Mouse (Mus musculus) embryonic facial prominence, embryonic 11.5 days (tissue): ENCODE measurements around the gene Tmem60. TPM values are rescaled to one million over a fixed set of nuclear protein-coding genes. Genes with fewer than 3 reads are reported as not detected.
A peak's percentile ranks its signal among the peaks of the same experiment; 100 is the strongest.

Experiments
- ATAC-seq: fragments of 200-750 bp; cut with Nextera tagmentation; replicated peaks from 2 replicates; pipeline ENCODE4 v1.8.0; 2017; ENCODE audit warnings: low read depth; ENCODE audit not compliant: insufficient number of reproducible peaks, low FRiP score, low TSS enrichment
- DNase-seq: peaks from one replicate; pipeline ENCODE4 v3.0.0-alpha.2; 2015; ENCODE audit warnings: low spot score
- H3K27ac ChIP-seq: fragments of 300-500 bp; sonication (generic); replicated peaks from 2 replicates; pipeline ENCODE4 v1.5.1; 2014; ENCODE audit warnings: mild to moderate bottlenecking, low read depth, low read length, control low read depth
- H3K27me3 ChIP-seq: fragments of 300-500 bp; sonication (generic); 2 replicates; pipeline ENCODE4 v1.6.1; 2014; ENCODE audit warnings: mild to moderate bottlenecking, low read length, moderate library complexity, mixed read lengths; ENCODE audit not compliant: control insufficient read depth, insufficient read depth
- H3K36me3 ChIP-seq: fragments of 300-500 bp; sonication (generic); replicated peaks from 2 replicates; pipeline ENCODE4 v1.6.1; 2014; ENCODE audit warnings: low read depth, mild to moderate bottlenecking, low read length, moderate library complexity, mixed read lengths; ENCODE audit not compliant: control insufficient read depth, insufficient read depth
- H3K4me1 ChIP-seq: fragments of 300-500 bp; sonication (generic); 2 replicates; pipeline ENCODE4 v1.6.1; 2014; ENCODE audit warnings: low read length, mixed read lengths; ENCODE audit not compliant: control insufficient read depth, insufficient read depth
- H3K4me2 ChIP-seq: fragments of 300-500 bp; sonication (generic); 2 replicates; pipeline ENCODE4 v1.6.1; 2014; ENCODE audit warnings: low read depth, mild to moderate bottlenecking, control low read depth, low read length, moderate library complexity
- H3K4me3 ChIP-seq: fragments of 300-500 bp; sonication (generic); 2 replicates; pipeline ENCODE4 v1.5.1; 2014; ENCODE audit warnings: low read depth, low read length, control low read depth
- H3K9ac ChIP-seq: fragments of 300-500 bp; sonication (generic); replicated peaks from 2 replicates; pipeline ENCODE4 v1.6.1; 2014; ENCODE audit warnings: mild to moderate bottlenecking, control low read depth, low read length
- H3K9me3 ChIP-seq: fragments of 300-500 bp; sonication (generic); replicated peaks from 2 replicates; pipeline ENCODE4 v1.6.1; 2016; ENCODE audit warnings: mild to moderate bottlenecking, low read length, inconsistent platforms, mixed read lengths; ENCODE audit not compliant: control insufficient read depth
- WGBS: fragments of 180-500 bp; shearing (Covaris S2); extraction: QIAGEN DNeasy Blood & Tissue Kit; methylation state at CpG from one replicate; pipeline ENCODE4 v1.1.7; 2014; 5-methylcytosine and 5-hydroxymethylcytosine counted together
- polyA plus RNA-seq: library from polyadenylated mRNA; unstranded; fragments of >200 nt; fragmentation: Nextera tagmentation; extraction: Ambion mirVana; gene quantifications from 2 replicates; pipeline ENCODE4 v1.2.1, GENCODE M21; 2014

Tmem60 gene
- polyA plus RNA-seq, 1 experiment from 2014 or later = 62.2 TPM

DNA sequence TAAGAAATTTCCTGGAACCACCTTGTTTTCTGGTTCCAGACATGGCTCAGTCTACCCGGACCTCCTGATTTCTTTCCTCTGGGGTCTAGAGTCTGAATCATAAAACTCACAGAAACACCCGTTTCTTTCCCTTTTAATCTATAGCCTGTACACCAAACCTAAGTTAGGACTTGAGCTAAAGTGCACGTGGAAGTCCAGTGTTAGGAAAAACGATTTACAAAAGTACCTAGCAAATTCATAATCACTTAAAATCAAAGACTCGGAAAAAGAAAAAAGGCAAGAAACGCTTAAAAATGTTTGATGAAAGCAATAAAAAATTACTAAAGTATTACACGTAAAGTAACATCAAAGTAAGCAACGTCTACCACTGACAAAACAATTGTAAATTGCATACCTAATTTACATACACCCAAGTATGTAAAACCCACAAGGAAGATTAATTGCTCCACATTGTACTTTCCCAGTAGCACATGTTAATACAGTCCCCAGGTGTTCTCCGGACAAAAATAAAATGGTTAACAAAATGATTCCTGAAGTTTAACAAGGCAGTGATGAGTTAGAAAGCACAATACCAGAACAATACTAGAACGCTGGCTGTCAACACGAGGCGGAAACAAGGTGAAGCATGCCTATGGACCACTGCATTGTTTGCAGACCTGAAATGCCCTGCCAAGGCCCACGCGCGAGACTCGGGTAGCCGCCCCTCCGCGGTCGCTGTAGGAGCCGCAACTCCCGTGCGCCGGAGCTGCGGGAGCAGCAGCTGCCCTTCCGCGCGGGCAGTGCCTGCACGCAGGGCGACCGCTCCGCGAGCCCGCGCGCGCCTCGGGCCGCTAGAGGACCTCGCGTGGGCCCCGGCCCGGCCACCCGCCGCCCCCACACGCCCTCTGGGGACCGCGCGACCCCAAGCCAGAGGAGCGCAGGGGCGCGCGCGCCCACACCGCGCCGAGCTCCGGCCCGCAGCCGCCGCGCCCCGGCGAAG lies 905 bp upstream of the Tmem60 start:
- no peaks in the 10 kb centered on the region for H3K9me3 ChIP-seq
- H3K36me3 ChIP-seq = no peaks in the 10 kb centered on the region
- H3K9ac ChIP-seq = peak overlapping the region; percentile 86
- H3K27ac ChIP-seq = peak overlapping the region; percentile 92
- ATAC-seq (no peak; the same call in 1 of the 2 replicates), DNase-seq (peak; percentile 62)
- peak overlapping the region; percentile 86 for H3K4me3 ChIP-seq
- no peaks in the 10 kb centered on the region for H3K27me3 ChIP-seq
- peak overlapping the region; percentile 58 for H3K4me2 ChIP-seq
- no peaks in the 10 kb centered on the region for H3K4me1 ChIP-seq
- WGBS = 3% methylated on average over 52 of the region's 64 CpGs

- no peak overlapping the region for H3K4me2 ChIP-seq
- no peaks in the 10 kb centered on the region for H3K4me1 ChIP-seq
- no peaks in the 10 kb centered on the region for H3K36me3 ChIP-seq
- H3K4me3 ChIP-seq = no peak overlapping the region
- H3K9ac ChIP-seq = no peak overlapping the region
- no peaks in the 10 kb centered on the region for H3K27me3 ChIP-seq
- ATAC-seq (no peak), DNase-seq (no peak)
- H3K27ac ChIP-seq = no peak overlapping the region
- H3K9me3 ChIP-seq = no peaks in the 10 kb centered on the region
- 79% methylated on average over 4 of the region's 4 CpGs for WGBS
Measured at GRCm38 (mm10) chr5:20884036-20884620, 2.1 kb downstream of the Tmem60 start.

DNA sequence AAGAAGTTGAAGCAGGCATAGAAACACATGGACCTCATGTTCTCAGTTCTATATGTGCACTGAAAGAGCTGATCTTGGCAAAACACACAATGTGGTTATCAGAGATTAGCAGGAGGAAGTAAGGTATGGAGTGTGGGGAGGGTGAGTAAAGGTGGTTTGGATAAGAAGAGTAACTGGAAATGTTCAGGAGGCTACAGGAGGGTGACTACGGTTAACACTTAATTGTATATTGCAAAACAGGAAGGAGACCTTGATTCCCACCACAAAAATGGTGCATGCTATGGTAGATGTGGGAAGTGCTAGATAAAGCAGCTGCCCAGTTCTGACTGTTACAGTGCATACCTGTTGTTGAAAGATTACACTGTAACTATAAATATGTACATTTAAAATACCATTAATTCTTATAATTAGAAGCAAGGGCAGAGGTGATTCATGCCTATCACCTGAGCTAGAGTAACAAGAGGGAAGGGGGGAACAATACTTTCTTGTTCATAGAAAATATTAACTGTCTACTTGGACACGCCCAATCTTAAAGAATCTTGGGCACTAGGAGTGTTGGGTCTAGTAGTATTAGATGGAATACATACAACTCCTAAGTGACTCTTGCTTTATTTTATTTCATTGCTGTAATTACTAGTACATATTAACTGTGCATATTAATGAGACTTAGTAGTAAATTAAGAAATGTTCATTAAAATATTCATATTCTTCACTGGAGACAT lies 15.6 kb downstream of the Tmem60 start:
- DNase-seq = no peak
- no peaks in the 10 kb centered on the region; the same call in 1 of the 2 replicates for H3K36me3 ChIP-seq
- WGBS = 93% methylated on average over 2 of the region's 2 CpGs

GRCm38 (mm10) chr5:20904647-20905046 lies 22.7 kb downstream of the Tmem60 start:
- Histone ChIP-seq H3K4me3 (no peak overlapping the region), H3K36me3 (no peaks in the 10 kb centered on the region; the same call in 1 of the 2 replicates), H3K4me1 (no peaks in the 10 kb centered on the region), H3K9ac (no peak overlapping the region), H3K27me3 (no peaks in the 10 kb centered on the region), H3K4me2 (no peak overlapping the region), H3K27ac (no peak overlapping the region), H3K9me3 (no peaks in the 10 kb centered on the region)
- ATAC-seq (no peak), DNase-seq (no peak)
- 74% methylated on average over 2 of the region's 2 CpGs for WGBS

More for the DNA sequence above, 15.6 kb downstream of the Tmem60 start:
- no peaks in the 10 kb centered on the region for H3K9me3 ChIP-seq
- H3K9ac ChIP-seq = no peak overlapping the region
- H3K4me3 ChIP-seq = no peak overlapping the region
- no peaks in the 10 kb centered on the region for H3K27me3 ChIP-seq
- no peak for ATAC-seq
- H3K4me1 ChIP-seq = no peaks in the 10 kb centered on the region; the same call in 1 of the 2 replicates
- no peak overlapping the region for H3K27ac ChIP-seq
- H3K4me2 ChIP-seq = no peak overlapping the region

DNA sequence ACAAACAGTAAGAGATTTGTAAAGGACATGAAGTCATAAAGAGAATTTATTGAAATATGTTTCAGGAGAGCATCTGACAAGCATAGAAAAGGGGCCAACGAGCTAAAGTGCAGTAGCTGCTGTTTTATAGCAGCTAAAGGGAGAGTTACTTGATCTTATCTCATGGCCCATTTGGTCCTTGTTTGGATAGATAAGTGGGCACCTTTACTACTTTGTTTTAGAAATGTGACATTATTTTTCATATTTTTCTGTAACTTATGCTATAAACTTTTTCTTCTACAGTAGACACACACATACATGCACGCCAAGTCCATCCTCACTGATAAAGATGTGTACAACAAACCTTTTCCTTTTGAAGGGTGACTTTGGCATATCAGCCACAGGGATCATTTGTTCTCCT lies 23.4 kb downstream of the Tmem60 start:
- no peaks in the 10 kb centered on the region for H3K27me3 ChIP-seq
- H3K9me3 ChIP-seq = no peaks in the 10 kb centered on the region
- DNase-seq (no peak), ATAC-seq (no peak)
- no peaks in the 10 kb centered on the region; the same call in 1 of the 2 replicates for H3K36me3 ChIP-seq
- no peak overlapping the region for H3K4me3 ChIP-seq
- WGBS = 80% methylated on average over 2 of the region's 2 CpGs
- H3K27ac ChIP-seq = no peak overlapping the region
- no peaks in the 10 kb centered on the region for H3K4me1 ChIP-seq
- no peak overlapping the region for H3K9ac ChIP-seq
- no peak overlapping the region for H3K4me2 ChIP-seq

- 93% methylated on average over 7 of the region's 7 CpGs for WGBS
- Histone ChIP-seq H3K27ac (no peak overlapping the region), H3K4me2 (no peak overlapping the region), H3K4me1 (no peaks in the 10 kb centered on the region), H3K36me3 (no peaks in the 10 kb centered on the region; the same call in 1 of the 2 replicates), H3K9ac (no peak overlapping the region), H3K4me3 (no peak overlapping the region), H3K9me3 (no peaks in the 10 kb centered on the region), H3K27me3 (no peaks in the 10 kb centered on the region)
- ATAC-seq = no peak
- DNase-seq = no peak
Measured at GRCm38 (mm10) chr5:20906191-20906590, 24.2 kb downstream of the Tmem60 start.

GRCm38 (mm10) chr5:20911741-20912140 lies 29.8 kb downstream of the Tmem60 start:
- no peaks in the 10 kb centered on the region for H3K9me3 ChIP-seq
- H3K9ac ChIP-seq = no peak overlapping the region
- no peak overlapping the region for H3K4me3 ChIP-seq
- ATAC-seq = no peak
- H3K4me2 ChIP-seq = no peak overlapping the region
- no peaks in the 10 kb centered on the region for H3K4me1 ChIP-seq
- no peak for DNase-seq
- H3K27ac ChIP-seq = no peak overlapping the region
- WGBS = 82% methylated on average over 2 of the region's 2 CpGs
- H3K27me3 ChIP-seq = no peaks in the 10 kb centered on the region
- no peaks in the 10 kb centered on the region for H3K36me3 ChIP-seq
